Mouse (Mus musculus) spleen, adult 12 weeks (tissue): ENCODE measurements around the gene Ces2f.
A peak's percentile ranks its signal among the peaks of the same experiment; 100 is the strongest.
"Not testable (repeated sequence)": the region's sequence is repeated elsewhere in the genome, so short reads cannot be mapped to it uniquely, and the experiment has no call there.

Experiments used
- DNase-seq: peaks from one replicate; pipeline ENCODE4 v3.0.0; 2022; ENCODE audit warnings: low spot score

Gene Ces2f

GRCm38 (mm10) chr8:104947056-104947455 is at the start of gene Ces2f:
Gene Ces2f (plus strand): TSS chr8:104947356.
- no peak for DNase-seq

DNA sequence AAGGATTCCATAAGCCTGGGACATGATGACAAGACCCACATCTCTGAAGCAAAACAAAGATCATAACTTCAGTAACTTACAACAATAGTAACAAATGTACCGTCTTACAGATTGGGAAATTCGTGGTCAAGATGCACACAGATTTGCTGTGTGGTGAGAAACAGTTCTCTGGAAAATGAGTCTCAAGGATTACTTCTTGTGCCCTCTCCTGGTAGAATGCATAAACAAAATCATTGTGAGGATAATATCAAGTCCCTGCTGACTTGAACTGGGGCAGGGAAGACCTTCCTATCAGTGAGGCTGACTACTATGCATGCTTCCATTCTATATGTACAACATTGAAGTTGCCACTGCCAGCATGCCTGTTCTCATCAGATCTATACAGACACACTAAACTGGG is 45.4 kb upstream of the Ces2f start:
- no peak for DNase-seq

DNA sequence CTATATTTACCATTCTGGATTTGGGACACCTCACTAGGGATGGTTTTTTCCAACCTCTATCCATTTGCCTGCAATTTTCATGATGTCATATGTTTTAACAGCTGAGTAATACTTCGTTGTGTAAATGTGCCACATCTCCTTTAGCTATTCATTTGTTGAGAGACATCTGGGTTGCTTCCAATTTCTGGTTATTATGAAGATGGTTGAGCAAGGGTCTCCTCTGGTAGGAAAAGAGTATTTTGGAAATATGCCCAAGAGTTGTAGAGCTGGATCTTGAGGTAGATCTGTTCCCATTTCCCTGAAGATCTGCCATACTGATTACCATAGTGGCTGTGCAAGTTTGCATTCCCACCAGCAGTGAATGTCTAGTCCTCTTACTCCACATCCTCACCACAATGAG is 40.0 kb upstream of the Ces2f start:
- DNase-seq, result no peak

- not testable (repeated sequence) for DNase-seq
Measured at GRCm38 (mm10) chr8:104909021-104909420, 38.1 kb upstream of the Ces2f start.

DNA sequence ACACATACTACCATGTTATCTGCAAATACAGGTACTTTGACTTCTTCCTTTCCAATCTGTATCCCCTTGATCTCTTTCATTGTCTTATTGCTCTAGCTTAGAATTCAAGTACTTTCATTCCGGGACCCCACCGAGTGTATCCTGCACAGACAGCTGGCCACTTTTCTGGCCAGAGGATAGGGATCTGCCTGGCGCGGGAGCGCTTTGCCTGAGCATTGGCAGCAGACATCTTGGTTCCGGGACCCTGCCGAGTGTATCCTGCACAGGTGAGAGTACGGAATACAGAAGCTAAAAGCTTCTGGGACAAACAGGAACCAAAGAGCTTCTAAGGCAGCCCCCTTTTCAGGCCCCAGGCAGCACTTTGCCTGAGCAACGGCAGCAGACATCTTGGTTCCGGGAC is 37.5 kb upstream of the Ces2f start:
- not testable (repeated sequence) for DNase-seq

- DNase-seq, result no peak
Measured at GRCm38 (mm10) chr8:104925972-104926596, 21.1 kb upstream of the Ces2f start, which contains the start of gene Ces2e. Gene Ces2e (plus strand): TSS chr8:104926260.

GRCm38 (mm10) chr8:104927301-104927700 is 19.9 kb upstream of the Ces2f start:
- no peak for DNase-seq

DNA sequence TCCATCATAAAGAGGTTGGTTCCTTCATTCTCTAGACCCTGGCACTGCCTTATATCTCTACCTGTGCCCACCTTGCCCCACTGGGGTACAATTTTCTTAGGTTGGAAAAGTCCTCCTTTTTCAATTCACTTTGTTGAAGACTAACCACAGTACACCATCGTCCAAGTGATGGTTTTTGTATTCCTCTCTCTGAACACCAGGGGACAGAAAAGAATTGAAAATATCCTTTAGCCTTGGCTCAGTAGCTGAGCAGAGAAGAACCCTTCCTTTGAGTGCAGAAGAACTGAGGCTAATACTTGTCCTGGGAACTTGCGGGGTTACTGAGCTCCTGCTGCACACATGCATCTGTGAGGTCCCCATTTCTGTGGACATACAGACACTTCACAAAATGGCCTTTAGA is 2.5 kb upstream of the Ces2f start:
- DNase-seq, result no peak

DNA sequence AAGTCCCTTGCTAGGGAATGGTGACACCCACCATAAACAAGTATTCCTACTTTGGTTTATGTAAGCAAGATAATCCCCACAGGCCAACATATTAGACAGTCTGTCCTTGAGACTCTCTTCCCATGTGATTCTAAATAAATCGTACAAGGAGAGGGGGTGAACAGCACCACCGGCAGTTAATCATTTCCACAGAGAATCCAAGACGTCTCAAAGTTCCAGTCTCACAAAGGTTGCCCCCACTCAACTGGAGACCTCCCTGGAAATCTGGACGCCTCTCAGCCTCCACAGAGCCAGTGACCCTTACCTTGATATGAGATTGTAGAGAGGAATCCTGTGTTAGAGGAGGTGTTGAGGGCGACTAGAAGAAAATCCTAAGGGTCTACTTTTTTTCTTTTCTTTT is 1.9 kb downstream of the Ces2f start:
- no peak for DNase-seq

DNA sequence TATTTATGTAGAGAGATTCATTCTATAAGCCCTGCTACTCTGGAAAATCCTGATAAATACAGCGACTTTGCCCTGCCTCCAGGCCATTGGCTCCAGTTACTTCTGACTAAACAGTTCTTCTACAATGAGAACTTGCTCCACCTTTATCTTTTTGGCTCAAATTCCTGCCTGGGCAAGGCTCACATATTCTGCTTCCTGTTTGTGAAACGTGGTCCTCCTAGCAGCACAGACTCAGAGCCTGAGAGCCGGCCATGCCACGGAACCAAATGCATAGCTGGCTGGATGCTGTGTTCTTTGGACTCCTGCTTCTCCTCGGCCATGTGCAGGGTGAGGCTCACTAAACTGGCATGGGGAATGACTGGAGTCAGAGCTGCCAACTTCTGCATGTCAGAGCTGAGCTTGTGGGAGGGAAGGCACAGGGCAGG is 14.4 kb downstream of the Ces2f start, which contains the start of gene Ces2g:
Gene Ces2g (plus strand): TSS at position 182 of the 425 bp plus-strand sequence.
- DNase-seq, result peak; percentile 40

DNA sequence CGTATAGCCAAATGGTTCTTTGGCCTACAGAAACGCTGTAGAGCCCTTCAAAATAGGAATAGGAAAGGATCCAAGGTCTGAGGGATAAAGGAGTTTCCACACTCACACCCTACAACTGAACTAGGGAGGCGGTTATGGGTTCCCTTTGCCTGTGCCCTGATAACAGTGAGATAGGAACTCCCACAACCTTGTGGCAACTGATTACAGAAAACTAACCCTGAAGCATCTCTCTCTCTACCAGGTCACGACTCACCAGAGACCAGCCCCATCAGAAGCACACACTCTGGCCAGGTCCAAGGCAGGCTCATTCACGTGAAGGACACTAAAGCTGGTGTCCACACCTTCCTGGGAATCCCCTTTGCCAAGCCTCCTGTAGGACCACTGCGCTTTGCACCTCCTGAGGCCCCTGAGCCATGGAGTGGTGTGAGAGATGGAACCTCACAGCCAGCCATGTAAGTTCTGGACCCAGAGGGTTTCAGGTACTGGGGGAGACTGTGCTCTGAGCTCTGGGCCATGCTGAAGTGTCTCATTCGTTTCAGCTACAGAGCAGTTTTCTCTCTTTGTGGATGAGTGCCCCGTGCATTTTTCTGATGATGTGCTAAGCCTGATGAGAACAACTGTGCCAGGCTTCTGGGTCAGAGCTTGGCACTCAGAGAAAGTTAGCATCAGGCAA is 15.2 kb downstream of the Ces2f start:
- DNase-seq, result peak; percentile 56

GRCm38 (mm10) chr8:104963375-104963894 is 16.3 kb downstream of the Ces2f start:
- DNase-seq, result no peak

GRCm38 (mm10) chr8:104984126-104984525 is 37.0 kb downstream of the Ces2f start:
- DNase-seq, result no peak

- no peak for DNase-seq
Measured at GRCm38 (mm10) chr8:104984942-104985341, 37.8 kb downstream of the Ces2f start.

GRCm38 (mm10) chr8:104998191-104998590 is 51.0 kb downstream of the Ces2f start:
- no peak for DNase-seq

GRCm38 (mm10) chr8:104999183-104999582 is 52.0 kb downstream of the Ces2f start:
- DNase-seq, result no peak

DNA sequence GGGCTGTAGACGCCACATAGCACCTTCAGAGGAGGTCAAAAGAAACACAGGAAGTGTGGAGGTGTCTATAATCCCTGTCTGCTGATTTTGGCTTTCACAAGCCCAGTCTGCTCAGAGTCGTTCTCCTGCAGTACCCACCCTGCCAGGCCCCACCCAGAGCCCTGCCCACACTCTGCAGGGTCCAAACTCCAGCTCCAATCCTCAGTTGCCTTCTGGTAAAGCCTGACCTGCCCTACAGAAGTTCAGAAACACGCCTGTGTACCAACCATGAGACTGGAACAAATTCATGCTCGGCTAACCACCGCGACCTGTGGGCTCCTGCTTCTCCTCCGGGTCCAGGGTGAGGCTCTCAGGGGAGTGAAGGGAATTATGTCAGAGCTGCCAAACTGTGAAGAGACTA is 53.4 kb downstream of the Ces2f start, which contains the start of gene Ces2h:
Gene Ces2h (plus strand): TSS at position 268 of the 400 bp plus-strand sequence.
- no peak for DNase-seq
